Mouse (Mus musculus) kidney, postnatal 0 days (tissue): ENCODE results near the gene Hoxa5. TPM values are rescaled to one million over a fixed set of nuclear protein-coding genes. Genes with fewer than 3 reads are reported as not detected.

Experiments
- ATAC-seq: fragments of 200-750 bp; cut with Nextera tagmentation; replicated peaks from 2 replicates; pipeline ENCODE4 v1.8.0; 2017; ENCODE audit warnings: low read depth, moderate number of reproducible peaks, moderate TSS enrichment, moderate library complexity; ENCODE audit not compliant: low FRiP score
- DNase-seq: peaks from one replicate; pipeline ENCODE4 v3.0.0-alpha.2; 2016; ENCODE audit warnings: low spot score
- H3K27ac ChIP-seq: fragments of 300-500 bp; sonication (generic); 2 replicates; pipeline ENCODE4 v1.5.1; 2014; ENCODE audit warnings: mild to moderate bottlenecking
- H3K27me3 ChIP-seq: fragments of 300-500 bp; sonication (generic); 2 replicates; pipeline ENCODE4 v1.6.1; 2014; ENCODE audit warnings: low read length, mixed read lengths; ENCODE audit not compliant: insufficient read depth
- H3K36me3 ChIP-seq: fragments of 300-500 bp; sonication (generic); 2 replicates; pipeline ENCODE4 v1.6.1; 2014; ENCODE audit warnings: low read length, mixed read lengths; ENCODE audit not compliant: insufficient read depth
- H3K4me1 ChIP-seq: fragments of 300-500 bp; sonication (generic); replicated peaks from 2 replicates; pipeline ENCODE4 v1.6.1; 2014; ENCODE audit warnings: antibody characterized with exemption, low read length, mixed read lengths; ENCODE audit not compliant: insufficient read depth
- H3K4me2 ChIP-seq: fragments of 300-500 bp; sonication (generic); 2 replicates; pipeline ENCODE4 v1.6.1; 2014; ENCODE audit warnings: mild to moderate bottlenecking, low read length, moderate library complexity, mixed read lengths
- H3K4me3 ChIP-seq: fragments of 300-500 bp; sonication (generic); replicated peaks from 2 replicates; pipeline ENCODE4 v1.5.1; 2014; ENCODE audit warnings: low read depth, low read length
- H3K9ac ChIP-seq: fragments of 300-500 bp; sonication (generic); 2 replicates; pipeline ENCODE4 v1.6.1; 2014; ENCODE audit warnings: low read depth, low read length
- H3K9me3 ChIP-seq: fragments of 300-500 bp; sonication (generic); replicated peaks from 2 replicates; pipeline ENCODE4 v1.6.1; 2016; ENCODE audit warnings: low read length, inconsistent platforms, mixed read lengths
- CTCF ChIP-seq: IDR thresholded peaks from 2 replicates; pipeline ENCODE4 v1.5.1; 2016; ENCODE audit warnings: antibody characterized with exemption, low read depth, mild to moderate bottlenecking, moderate library complexity
- WGBS: fragments of 180-500 bp; shearing (Covaris S2); extraction: QIAGEN DNeasy Blood & Tissue Kit; methylation state at CpG from one replicate; pipeline ENCODE4 v1.1.7; 2014; 5-methylcytosine and 5-hydroxymethylcytosine counted together
- polyA plus RNA-seq: library from polyadenylated mRNA; unstranded; fragments of >200 nt; fragmentation: Nextera tagmentation; extraction: Ambion mirVana; gene quantifications from 2 replicates; pipeline ENCODE4 v1.2.1, GENCODE M21; 2015

Hoxa5 gene
- polyA plus RNA-seq, 1 experiment from 2014 or later = 10.4 TPM

GRCm38 (mm10) chr6:52215070-52215469 lies 10.7 kb upstream of the Hoxa5 start:
- Histone ChIP-seq H3K4me2 (peak overlapping the region; percentile 89), H3K27ac (no peak overlapping the region)

GRCm38 (mm10) chr6:52214271-52214670 lies 9.9 kb upstream of the Hoxa5 start:
- Histone ChIP-seq H3K9ac (peak overlapping the region; percentile 72; the same call in 1 of the 2 replicates), H3K4me3 (peak overlapping the region; percentile 78; the same call in 1 of the 2 replicates), H3K27me3 (no peaks in the 10 kb centered on the region)

More at GRCm38 (mm10) chr6:52215070-52215469, 10.7 kb upstream of the Hoxa5 start:
- ATAC-seq (no peak), DNase-seq (no peak)
- Histone ChIP-seq H3K4me1 (peaks cover 52% of the 10 kb centered on the region), H3K9ac (0 out of 2 replicates have a peak overlapping the region, but pooled peaks have one; percentile 33), H3K9me3 (no peaks in the 10 kb centered on the region), H3K36me3 (no peaks in the 10 kb centered on the region), H3K27me3 (no peaks in the 10 kb centered on the region), H3K4me3 (peak overlapping the region; percentile 62; the same call in 1 of the 2 replicates)
- 42% methylated on average over 3 of the region's 3 CpGs for WGBS
- TF ChIP-seq CTCF = no peak

GRCm38 (mm10) chr6:52213119-52213986 lies 9.0 kb upstream of the Hoxa5 start, which contains the start of the genes Hoxa3 and Gm28308:
Hoxa3 (minus strand) TSS chr6:52213336.
Gm28308 (minus strand) TSS chr6:52213339.
- WGBS = 4% methylated on average over 37 of the region's 38 CpGs
- H3K9ac ChIP-seq = peak within 1 kb of the TSS; percentile 90
- peak; percentile 98 for DNase-seq
- ATAC-seq = peak; percentile 38; the same call in 1 of the 2 replicates
- H3K36me3 ChIP-seq = no peaks in the 10 kb centered on the region
- H3K4me3 ChIP-seq = peak within 1 kb of the TSS; percentile 78
- H3K27ac ChIP-seq = peak within 1 kb of the TSS; percentile 99
- H3K27me3 ChIP-seq = no peaks in the 10 kb centered on the region
- peaks cover 47% of the 10 kb centered on the region for H3K4me1 ChIP-seq
- no peaks in the 10 kb centered on the region for H3K9me3 ChIP-seq
- peak within 1 kb of the TSS; percentile 89 for H3K4me2 ChIP-seq
- TF ChIP-seq CTCF = no peak

More at GRCm38 (mm10) chr6:52214271-52214670, 9.9 kb upstream of the Hoxa5 start:
- ATAC-seq (no peak), DNase-seq (no peak)
- no peak for TF ChIP-seq CTCF
- Histone ChIP-seq H3K27ac (peak overlapping the region; percentile 33; the same call in 1 of the 2 replicates), H3K4me2 (peak overlapping the region; percentile 89), H3K4me1 (peaks cover 50% of the 10 kb centered on the region), H3K36me3 (no peaks in the 10 kb centered on the region), H3K9me3 (no peaks in the 10 kb centered on the region)
- 25% methylated on average over 5 of the region's 5 CpGs for WGBS

GRCm38 (mm10) chr6:52212556-52213118 lies 8.2 kb upstream of the Hoxa5 start:
- no peak; the same call in 1 of the 2 replicates for ATAC-seq

GRCm38 (mm10) chr6:52211961-52212360 lies 7.6 kb upstream of the Hoxa5 start:
- no peaks in the 10 kb centered on the region for H3K9me3 ChIP-seq
- peak overlapping the region; percentile 89 for H3K4me2 ChIP-seq
- H3K9ac ChIP-seq = peak overlapping the region; percentile 90
- H3K27me3 ChIP-seq = no peaks in the 10 kb centered on the region
- no peaks in the 10 kb centered on the region for H3K36me3 ChIP-seq
- H3K4me1 ChIP-seq = peaks cover 52% of the 10 kb centered on the region
- ATAC-seq (no peak), DNase-seq (no peak)
- no peak for TF ChIP-seq CTCF
- 2% methylated on average over 13 of the region's 13 CpGs for WGBS
- H3K4me3 ChIP-seq = peak overlapping the region; percentile 78
- H3K27ac ChIP-seq = peak overlapping the region; percentile 99

More at GRCm38 (mm10) chr6:52212556-52213118, 8.2 kb upstream of the Hoxa5 start:
- Histone ChIP-seq H3K9ac (peak overlapping the region; percentile 90), H3K27me3 (no peaks in the 10 kb centered on the region), H3K4me2 (peak overlapping the region; percentile 89), H3K36me3 (no peaks in the 10 kb centered on the region), H3K27ac (peak overlapping the region; percentile 99), H3K4me3 (peak overlapping the region; percentile 78), H3K9me3 (no peaks in the 10 kb centered on the region), H3K4me1 (peaks cover 46% of the 10 kb centered on the region)
- WGBS = under 1% methylated on average over 22 of the region's 22 CpGs
- no peak for DNase-seq
- TF ChIP-seq CTCF = no peak
